Mouse (Mus musculus): Measurements from ENCODE around the gene Sept9. TPM values are rescaled to one million over a fixed set of nuclear protein-coding genes. Genes with fewer than 3 reads are reported as not detected.

Sept9 gene
- polyA plus RNA-seq, 1 experiment = 34.6 TPM

GRCm38 (mm10) chr11:117359870-117360269 lies 160.4 kb downstream of the Sept9 start:
- no peak overlapping the region for H3K27ac ChIP-seq (ENCODE audit: insufficient read depth, low read length)
- H3K4me1 ChIP-seq (ENCODE audit: control insufficient read depth, insufficient read depth, low read length) = no peaks in the 10 kb centered on the region
- H3K4me3 ChIP-seq (ENCODE audit: insufficient read depth, low read length) = no peak overlapping the region
- TF ChIP-seq POLR2A (IDR thresholded peaks at IDR 0.05; ENCODE audit: extremely low read depth, insufficient read depth, low read length) = no peak
- TF ChIP-seq CTCF (IDR thresholded peaks at IDR 0.05; ENCODE audit: extremely low read depth, insufficient read depth, low read length) = peak; percentile 95

GRCm38 (mm10) chr11:117360561-117360960 lies 161.1 kb downstream of the Sept9 start:
- Histone ChIP-seq H3K27ac (ENCODE audit: insufficient read depth, low read length) (no peak overlapping the region), H3K4me1 (ENCODE audit: control insufficient read depth, insufficient read depth, low read length) (no peaks in the 10 kb centered on the region), H3K4me3 (ENCODE audit: insufficient read depth, low read length) (no peak overlapping the region)
- TF ChIP-seq POLR2A (IDR thresholded peaks at IDR 0.05; ENCODE audit: extremely low read depth, insufficient read depth, low read length) (no peak), CTCF (IDR thresholded peaks at IDR 0.05; ENCODE audit: extremely low read depth, insufficient read depth, low read length) (no peak)

DNA sequence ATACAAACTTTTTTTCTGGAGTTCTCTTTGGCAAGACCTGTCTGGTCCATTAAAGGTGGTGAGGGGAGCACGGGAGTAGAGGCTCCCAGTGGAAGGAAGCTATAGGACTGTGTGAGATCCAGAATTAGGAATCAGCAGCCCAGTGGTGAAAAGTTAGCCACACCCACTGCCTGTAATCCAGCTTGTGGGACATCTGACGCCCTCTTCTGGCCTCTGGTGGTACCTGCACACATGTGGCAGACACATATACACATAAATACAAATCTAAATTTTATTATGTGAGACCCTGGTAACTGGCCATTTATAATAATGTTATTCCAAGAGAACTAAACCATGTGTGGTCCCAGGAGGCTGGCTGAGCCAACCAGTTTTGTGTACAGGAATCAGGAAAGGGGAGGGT lies 162.8 kb downstream of the Sept9 start:
- 0 out of 2 replicates have a peak, but pooled peaks have one; percentile 9 for TF ChIP-seq CTCF (IDR thresholded peaks at IDR 0.05; ENCODE audit: extremely low read depth, insufficient read depth, low read length)
- no peak for TF ChIP-seq POLR2A (IDR thresholded peaks at IDR 0.05; ENCODE audit: extremely low read depth, insufficient read depth, low read length)
- Histone ChIP-seq H3K4me3 (ENCODE audit: insufficient read depth, low read length) (no peak overlapping the region), H3K4me1 (ENCODE audit: control insufficient read depth, insufficient read depth, low read length) (no peaks in the 10 kb centered on the region), H3K27ac (ENCODE audit: insufficient read depth, low read length) (no peak overlapping the region)

DNA sequence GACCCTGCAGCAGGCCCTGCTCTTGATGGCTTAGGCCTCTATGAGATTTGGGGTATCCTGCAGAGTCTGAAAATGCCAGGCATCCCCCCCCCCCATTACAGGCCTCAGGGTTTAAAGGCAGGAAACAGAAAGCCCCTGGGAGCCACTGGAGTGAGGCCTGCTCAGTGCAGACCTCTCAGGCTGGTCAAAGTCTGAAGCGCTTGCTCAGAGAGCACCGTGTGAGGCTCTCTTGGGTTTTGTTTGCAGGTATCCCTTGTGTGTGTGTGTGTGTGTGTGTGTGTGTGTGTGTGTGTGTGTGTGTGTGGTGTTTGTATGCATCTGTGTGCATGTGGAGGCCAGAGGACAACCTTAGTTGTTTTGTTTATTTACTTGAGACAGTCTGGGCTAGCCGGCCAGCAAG lies 164.5 kb downstream of the Sept9 start:
- Histone ChIP-seq H3K4me1 (ENCODE audit: control insufficient read depth, insufficient read depth, low read length) (no peaks in the 10 kb centered on the region), H3K4me3 (ENCODE audit: insufficient read depth, low read length) (no peak overlapping the region), H3K27ac (ENCODE audit: insufficient read depth, low read length) (no peak overlapping the region)
- TF ChIP-seq POLR2A (IDR thresholded peaks at IDR 0.05; ENCODE audit: extremely low read depth, insufficient read depth, low read length) (no peak), CTCF (IDR thresholded peaks at IDR 0.05; ENCODE audit: extremely low read depth, insufficient read depth, low read length) (no peak)

GRCm38 (mm10) chr11:117366426-117366825 lies 167.0 kb downstream of the Sept9 start:
- Histone ChIP-seq H3K4me1 (ENCODE audit: control insufficient read depth, insufficient read depth, low read length) (no peaks in the 10 kb centered on the region), H3K27ac (ENCODE audit: insufficient read depth, low read length) (no peak overlapping the region), H3K4me3 (ENCODE audit: insufficient read depth, low read length) (no peak overlapping the region)
- TF ChIP-seq POLR2A (IDR thresholded peaks at IDR 0.05; ENCODE audit: extremely low read depth, insufficient read depth, low read length) (no peak), CTCF (IDR thresholded peaks at IDR 0.05; ENCODE audit: extremely low read depth, insufficient read depth, low read length) (peak; percentile 76)

GRCm38 (mm10) chr11:117366861-117367357 lies 167.4 kb downstream of the Sept9 start:
- no peaks in the 10 kb centered on the region for H3K4me1 ChIP-seq (ENCODE audit: control insufficient read depth, insufficient read depth, low read length)
- H3K4me3 ChIP-seq (ENCODE audit: insufficient read depth, low read length) = no peak overlapping the region
- no peak overlapping the region for H3K27ac ChIP-seq (ENCODE audit: insufficient read depth, low read length)
- TF ChIP-seq POLR2A (IDR thresholded peaks at IDR 0.05; ENCODE audit: extremely low read depth, insufficient read depth, low read length) (no peak), CTCF (IDR thresholded peaks at IDR 0.05; ENCODE audit: extremely low read depth, insufficient read depth, low read length) (no peak)

GRCm38 (mm10) chr11:117367937-117368336 lies 168.5 kb downstream of the Sept9 start:
- no peak overlapping the region for H3K4me3 ChIP-seq (ENCODE audit: insufficient read depth, low read length)
- TF ChIP-seq CTCF (IDR thresholded peaks at IDR 0.05; ENCODE audit: extremely low read depth, insufficient read depth, low read length) = no peak
- no peak for TF ChIP-seq POLR2A (IDR thresholded peaks at IDR 0.05; ENCODE audit: extremely low read depth, insufficient read depth, low read length)
- no peaks in the 10 kb centered on the region for H3K4me1 ChIP-seq (ENCODE audit: control insufficient read depth, insufficient read depth, low read length)
- H3K27ac ChIP-seq (ENCODE audit: insufficient read depth, low read length) = no peak overlapping the region

- no peak overlapping the region for H3K27ac ChIP-seq (ENCODE audit: insufficient read depth, low read length)
- H3K4me1 ChIP-seq (ENCODE audit: control insufficient read depth, insufficient read depth, low read length) = no peaks in the 10 kb centered on the region
- TF ChIP-seq CTCF (IDR thresholded peaks at IDR 0.05; ENCODE audit: extremely low read depth, insufficient read depth, low read length) = no peak
- no peak for TF ChIP-seq POLR2A (IDR thresholded peaks at IDR 0.05; ENCODE audit: extremely low read depth, insufficient read depth, low read length)
- no peak overlapping the region for H3K4me3 ChIP-seq (ENCODE audit: insufficient read depth, low read length)
Measured at GRCm38 (mm10) chr11:117369347-117369746, 169.9 kb downstream of the Sept9 start.

DNA sequence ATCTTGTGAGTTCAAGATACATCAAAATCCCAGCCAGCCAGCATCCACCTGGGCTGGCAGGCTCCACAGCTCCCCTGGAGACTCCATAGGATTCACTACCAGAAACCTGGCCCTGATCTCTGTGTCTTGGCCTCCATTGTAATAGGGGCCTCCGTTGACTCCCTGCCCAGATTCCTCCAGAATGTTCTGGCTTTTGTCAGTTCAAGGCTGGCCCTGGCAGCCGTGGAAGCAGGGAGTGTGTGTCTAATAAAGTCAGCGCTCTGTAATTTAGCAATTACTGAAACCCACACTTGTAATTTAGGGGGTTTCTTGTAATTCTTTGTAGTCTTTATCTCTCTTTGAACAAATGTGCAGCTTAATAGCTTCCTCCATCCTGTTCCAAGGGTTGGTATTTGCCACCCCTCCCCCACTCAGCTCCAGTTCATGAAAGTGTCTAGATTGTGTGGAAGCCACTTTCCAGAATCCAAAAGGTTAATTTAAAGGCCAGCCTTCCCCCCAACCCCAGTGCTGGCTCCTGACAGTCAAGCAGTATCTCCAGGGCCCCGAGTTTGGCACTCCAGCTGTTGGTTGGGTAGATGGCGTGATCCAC lies 170.9 kb downstream of the Sept9 start:
- H3K27ac ChIP-seq (ENCODE audit: insufficient read depth, low read length) = no peak overlapping the region
- no peak overlapping the region for H3K4me3 ChIP-seq (ENCODE audit: insufficient read depth, low read length)
- no peak for TF ChIP-seq POLR2A (IDR thresholded peaks at IDR 0.05; ENCODE audit: extremely low read depth, insufficient read depth, low read length)
- TF ChIP-seq CTCF (IDR thresholded peaks at IDR 0.05; ENCODE audit: extremely low read depth, insufficient read depth, low read length) = no peak
- H3K4me1 ChIP-seq (ENCODE audit: control insufficient read depth, insufficient read depth, low read length) = no peaks in the 10 kb centered on the region

DNA sequence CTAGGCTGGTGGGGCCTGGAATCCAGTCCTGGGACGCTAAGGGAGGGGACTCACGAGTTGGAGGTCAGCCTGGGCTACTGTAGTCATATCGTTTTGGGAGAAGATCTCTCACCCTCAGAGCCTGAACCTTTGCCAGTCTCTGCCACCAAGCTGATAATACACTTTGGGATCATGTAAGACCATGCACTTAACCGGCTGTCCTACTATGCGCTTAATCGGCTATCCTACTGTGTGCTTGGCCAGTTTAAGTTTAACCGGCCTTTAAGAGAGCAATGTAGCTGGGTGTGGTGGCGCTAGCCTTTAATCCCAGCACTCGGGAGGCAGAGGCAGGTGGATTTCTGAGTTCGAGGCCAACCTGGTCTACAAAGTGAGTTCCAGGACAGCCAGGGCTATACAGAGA lies 173.1 kb downstream of the Sept9 start:
- no peak overlapping the region for H3K27ac ChIP-seq (ENCODE audit: insufficient read depth, low read length)
- no peaks in the 10 kb centered on the region for H3K4me1 ChIP-seq (ENCODE audit: control insufficient read depth, insufficient read depth, low read length)
- TF ChIP-seq POLR2A (IDR thresholded peaks at IDR 0.05; ENCODE audit: extremely low read depth, insufficient read depth, low read length) (no peak), CTCF (IDR thresholded peaks at IDR 0.05; ENCODE audit: extremely low read depth, insufficient read depth, low read length) (no peak)
- no peak overlapping the region for H3K4me3 ChIP-seq (ENCODE audit: insufficient read depth, low read length)

Measured in cortical plate, adult 2 months (tissue).